Mouse (Mus musculus) ES-CJ7 (cell line): ENCODE measurements around the gene Rimklb.

ENCODE experiments used
- DNase-seq: peaks from one replicate; pipeline ENCODE4 v3.0.0; 2011; ENCODE audit warnings: low read depth, low spot score

The Rimklb gene

GRCm38 (mm10) chr6:122427456-122427855 lies 71.1 kb downstream of the Rimklb start:
- no peak for DNase-seq

- DNase-seq = no peak
These were observed 81.5 kb downstream of the Rimklb start for GRCm38 (mm10) chr6:122417015-122417414.

- no peak for DNase-seq
These were observed 82.2 kb downstream of the Rimklb start for GRCm38 (mm10) chr6:122416347-122416746.

DNA sequence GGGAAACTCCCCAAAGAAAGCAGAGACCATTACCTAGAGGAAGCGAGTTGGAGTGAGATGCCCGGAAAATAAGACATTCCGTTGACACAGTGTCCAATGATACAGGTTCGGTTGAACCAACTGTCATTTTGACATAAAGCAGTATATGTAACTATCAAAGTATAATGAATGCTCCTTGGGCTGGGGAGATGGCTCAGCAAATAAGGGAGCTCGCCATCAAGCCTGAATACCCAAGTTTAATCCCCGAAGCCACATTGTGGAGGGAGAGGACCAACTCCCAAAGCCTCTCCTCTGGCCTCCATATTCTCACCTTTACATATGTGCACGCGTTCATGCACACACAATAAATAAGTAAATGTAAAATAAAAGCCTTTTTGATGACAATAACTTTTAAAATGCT lies 87.3 kb downstream of the Rimklb start:
- no peak for DNase-seq

GRCm38 (mm10) chr6:122402240-122402639 lies 96.3 kb downstream of the Rimklb start:
- DNase-seq = peak; percentile 81

- no peak for DNase-seq
These were observed 98.3 kb downstream of the Rimklb start for GRCm38 (mm10) chr6:122400263-122400662.
